ENCODE assay signal across 21 mouse cellular contexts in genomic region chr7:78478881-78479280, GRCm38 (mm10).
A peak's percentile ranks its signal among the peaks of the same experiment; 100 is the strongest.
DNase-seq lines count a peak whose midpoint lies in the region; ATAC-seq and TF ChIP-seq lines count a peak whose summit lies in the region.
"Had no signal": no experiment of that assay in that cellular context is flagged by ENCODE, and none has a peak within 500 bp of the region (broad histone marks: within the 10 kb centered on the region; RNA-seq: fewer than 3 reads in every experiment).

No protein-coding gene starts in this region.

- no peaks in the 10 kb centered on the region for H3K9me3 ChIP-seq in limb, embryonic 10.5 days (replicated peaks)
- no peaks in the 10 kb centered on the region for H3K9me3 ChIP-seq in hindbrain, postnatal 0 days (ENCODE audit: low read length)
- H3K9me3 ChIP-seq: embryonic facial prominence, embryonic 12.5 days; kidney, embryonic 15.5 days; limb, embryonic 15.5 days; liver, embryonic 15.5 days had no signal

- no peak for TF ChIP-seq CTCF in hindbrain, postnatal 0 days (IDR thresholded peaks at IDR 0.05; ENCODE audit: low read depth)

- no peaks in the 10 kb centered on the region for H3K27me3 ChIP-seq in limb, embryonic 10.5 days (ENCODE audit: low read depth, poor library complexity, severe bottlenecking)
- no peaks in the 10 kb centered on the region for H3K27me3 ChIP-seq in hindbrain, postnatal 0 days (ENCODE audit: insufficient read depth, low read length)
- H3K27me3 ChIP-seq: CH12.LX; embryonic facial prominence, embryonic 12.5 days; kidney, embryonic 15.5 days; limb, embryonic 15.5 days; liver, embryonic 15.5 days had no signal

- no peaks in the 10 kb centered on the region for H3K4me1 ChIP-seq in limb, embryonic 10.5 days
- H3K4me1 ChIP-seq in hindbrain, postnatal 0 days (ENCODE audit: insufficient read depth, low read length): no peaks in the 10 kb centered on the region
- H3K4me1 ChIP-seq: embryonic facial prominence, embryonic 12.5 days; kidney, embryonic 15.5 days; limb, embryonic 15.5 days; liver, embryonic 15.5 days had no signal

- peak; percentile 16 for DNase-seq in adrenal gland, postnatal 14 days
- no peak for DNase-seq in adrenal gland, postnatal 25 days
- DNase-seq in heart, postnatal 10 days: peak; percentile 9 to 25
- DNase-seq in heart, postnatal 14 days: no peak
- peak; percentile 88 for DNase-seq in cerebellum, adult 9-10 months
- peak; percentile 30 for DNase-seq in gonadal fat pad, adult 2 months (ENCODE audit: low read depth)
- DNase-seq in limb, embryonic 10.5 days (ENCODE audit: low spot score): no peak
- DNase-seq in hindbrain, postnatal 0 days (ENCODE audit: low spot score): no peak
- DNase-seq: layer of hippocampus, postnatal 36 days; right cerebral cortex, postnatal 4 days had no signal

- ATAC-seq in hindbrain, postnatal 0 days: no peak
- ATAC-seq: intestine, postnatal 0 days had no signal

- intact Hi-C loops in heart, postnatal 10 days (cut with DNase I): no loop called here
- intact Hi-C loops in heart, postnatal 14 days (cut with DNase I): no loop called here

- H3K4me3 ChIP-seq in limb, embryonic 10.5 days: no peak overlapping the region
- no peak overlapping the region for H3K4me3 ChIP-seq in hindbrain, postnatal 0 days (ENCODE audit: low read length)
- H3K4me3 ChIP-seq: embryonic facial prominence, embryonic 12.5 days; kidney, embryonic 15.5 days; limb, embryonic 15.5 days; liver, embryonic 15.5 days had no signal

- H3K36me3 ChIP-seq in limb, embryonic 10.5 days: no peaks in the 10 kb centered on the region
- H3K36me3 ChIP-seq in hindbrain, postnatal 0 days (ENCODE audit: insufficient read depth, low read length): no peaks in the 10 kb centered on the region; the same call in 1 of the 2 replicates
- H3K36me3 ChIP-seq: embryonic facial prominence, embryonic 12.5 days; kidney, embryonic 15.5 days; limb, embryonic 15.5 days; liver, embryonic 15.5 days had no signal

- no peak overlapping the region for H3K27ac ChIP-seq in limb, embryonic 10.5 days
- no peak overlapping the region for H3K27ac ChIP-seq in hindbrain, postnatal 0 days
- H3K27ac ChIP-seq: embryonic facial prominence, embryonic 12.5 days; hindbrain, embryonic 14.5 days; kidney, embryonic 15.5 days; limb, embryonic 15.5 days; liver, embryonic 15.5 days; macrophage; stomach, postnatal 0 days had no signal

- WGBS in limb, embryonic 10.5 days: 90% methylated on average over 2 of the region's 2 CpGs
- WGBS in hindbrain, postnatal 0 days: 56% methylated on average over 2 of the region's 2 CpGs

- no peak overlapping the region for H3K9ac ChIP-seq in hindbrain, postnatal 0 days (replicated peaks; ENCODE audit: low read length)
- H3K9ac ChIP-seq: embryonic facial prominence, embryonic 12.5 days; hindbrain, embryonic 14.5 days; kidney, embryonic 15.5 days; limb, embryonic 15.5 days; liver, embryonic 15.5 days had no signal

- no peak overlapping the region for H3K4me2 ChIP-seq in hindbrain, postnatal 0 days (ENCODE audit: low read depth, low read length)
- H3K4me2 ChIP-seq: embryonic facial prominence, embryonic 12.5 days; heart, embryonic 11.5 days; hindbrain, embryonic 14.5 days; kidney, embryonic 15.5 days; limb, embryonic 15.5 days; liver, embryonic 15.5 days; midbrain, embryonic 11.5 days had no signal

Comparison
In these comparisons a context has a peak if more than half of its experiments do, and no peak if none do; other contexts are left out.
1. DNase-seq: peak in adrenal gland, postnatal 14 days (single experiment), heart, postnatal 10 days (2 of 2), cerebellum, adult 9-10 months (single experiment) and gonadal fat pad, adult 2 months (single experiment); none in adrenal gland, postnatal 25 days (single experiment), heart, postnatal 14 days (0 of 2), limb, embryonic 10.5 days (single experiment) and hindbrain, postnatal 0 days (single experiment).